Mouse (Mus musculus) liver, adult 2 months (tissue): ENCODE measurements around the gene Asic3.

Experiments
- CTCF ChIP-seq: fragments of 200-500 bp; IDR thresholded peaks from 2 replicates; pipeline ENCODE4 v1.5.1; 2011; ENCODE audit warnings: low read depth, low read length, control low read depth
- POLR2A ChIP-seq: fragments of 200-500 bp; IDR thresholded peaks from 2 replicates; pipeline ENCODE4 v1.6.1; 2011; ENCODE audit warnings: low read length, control low read depth; ENCODE audit not compliant: insufficient read depth; ENCODE audit errors: extremely low read depth

GRCm38 (mm10) chr5:24452691-24453233 is 39.6 kb downstream of the Asic3 start:
- no peak for TF ChIP-seq CTCF
- TF ChIP-seq POLR2A = no peak
